Mouse (Mus musculus) urinary bladder, postnatal 10 days (tissue): ENCODE measurements at regions not wholly inside any gene's neighbourhood (a gene's known extent, or its start where the extent isn't known, plus 50 kb on each side); places are given as distances from the start of the nearest gene placed in this dataset.

Experiments
- DNase-seq: peaks from one replicate; pipeline ENCODE4 v3.0.0; 2022; ENCODE audit warnings: low spot score

GRCm38 (mm10) chr4:95105424-95105823, 53.4 kb upstream of the Jun start:
- DNase-seq, result no peak

- DNase-seq, result no peak
These were observed 54.1 kb upstream of the Jun start for GRCm38 (mm10) chr4:95105926-95106622.

GRCm38 (mm10) chr4:95106881-95107665, 55.1 kb upstream of the Jun start:
- DNase-seq, result no peak

GRCm38 (mm10) chr4:95108811-95109210, 56.8 kb upstream of the Jun start:
- no peak for DNase-seq

DNA sequence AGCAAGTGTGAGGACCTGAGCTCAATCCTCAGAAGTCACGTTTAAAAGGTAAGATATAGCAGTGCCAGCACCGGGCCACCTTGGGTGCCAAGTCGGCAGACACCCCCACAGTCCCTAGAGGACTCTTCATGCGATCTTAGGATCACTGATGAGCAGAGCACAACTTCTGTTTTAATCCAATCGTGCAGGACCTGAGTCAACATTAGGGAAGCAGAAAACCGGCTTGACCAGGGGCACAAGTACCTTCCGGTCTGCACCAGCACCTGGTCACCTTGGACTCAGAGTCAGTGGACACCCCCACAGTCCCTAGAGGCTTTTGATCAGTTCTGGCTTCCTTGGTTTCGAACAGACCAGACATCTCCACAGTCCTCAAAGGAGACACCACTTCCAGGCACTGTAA, 58.8 kb upstream of the Jun start:
- DNase-seq, result no peak

GRCm38 (mm10) chr4:95117158-95117681, 65.2 kb upstream of the Jun start:
- DNase-seq, result no peak

- no peak for DNase-seq
These were observed 68.9 kb upstream of the Jun start for GRCm38 (mm10) chr4:95120876-95121275.

DNA sequence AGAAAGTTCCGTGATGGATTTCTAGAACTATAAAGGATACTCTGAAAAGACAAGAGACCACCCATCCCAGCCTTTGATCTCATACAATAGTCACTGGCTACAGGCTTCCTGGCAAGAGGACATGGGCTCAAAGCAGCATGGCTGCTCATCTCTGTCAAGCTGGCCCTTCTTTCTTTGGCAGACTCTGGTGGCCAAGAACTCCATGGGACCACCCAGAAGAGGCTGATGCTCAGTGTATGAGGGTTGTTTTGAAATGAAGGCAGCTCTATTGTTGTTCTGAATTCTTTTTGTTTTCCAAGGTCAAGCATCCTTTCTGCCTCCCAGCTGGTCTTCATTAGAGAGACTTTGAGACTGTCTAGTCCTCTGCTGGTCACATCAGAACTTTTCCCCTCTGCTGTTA, 73.3 kb upstream of the Jun start:
- no peak for DNase-seq

DNA sequence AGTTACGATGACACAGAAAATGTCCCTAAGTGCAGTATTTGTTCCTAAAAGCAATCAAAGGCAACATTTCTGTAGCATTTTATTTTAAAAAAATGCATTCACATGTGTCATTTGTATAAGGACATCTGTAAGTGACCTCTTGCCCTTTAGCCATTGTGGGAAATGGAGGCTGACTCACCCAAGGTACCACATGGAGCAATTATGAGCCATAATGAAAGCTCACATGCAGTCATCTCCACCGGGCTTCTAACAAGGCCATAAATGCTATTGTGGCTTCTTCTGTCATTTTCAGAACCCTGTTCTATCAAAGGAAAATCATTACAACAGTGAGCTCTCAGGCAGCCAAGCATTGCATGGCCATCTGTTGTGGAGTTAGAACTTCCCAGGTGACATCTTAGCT, 75.9 kb upstream of the Jun start:
- DNase-seq, result no peak

GRCm38 (mm10) chr4:95133815-95134214, 81.8 kb upstream of the Jun start:
- no peak for DNase-seq

DNA sequence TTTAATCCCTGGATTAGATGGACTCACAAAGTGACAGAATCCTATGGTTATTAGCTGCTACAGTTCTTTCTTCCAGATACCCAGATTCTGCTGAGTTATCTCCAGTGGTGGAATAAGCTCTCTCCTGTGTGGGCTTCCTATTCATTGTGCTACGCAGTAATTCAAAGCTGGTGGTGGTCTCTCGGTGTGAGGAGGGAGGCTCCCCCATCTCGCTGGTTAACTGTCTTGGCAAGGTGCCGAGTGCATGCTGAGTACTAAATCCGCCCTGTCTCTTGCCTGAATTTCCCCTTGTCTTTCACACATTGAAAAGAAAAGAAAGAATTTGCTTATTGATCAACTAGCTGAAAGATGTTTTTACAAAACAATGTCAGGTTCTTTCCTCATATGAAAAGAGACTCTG, 82.6 kb upstream of the Jun start:
- no peak for DNase-seq

DNA sequence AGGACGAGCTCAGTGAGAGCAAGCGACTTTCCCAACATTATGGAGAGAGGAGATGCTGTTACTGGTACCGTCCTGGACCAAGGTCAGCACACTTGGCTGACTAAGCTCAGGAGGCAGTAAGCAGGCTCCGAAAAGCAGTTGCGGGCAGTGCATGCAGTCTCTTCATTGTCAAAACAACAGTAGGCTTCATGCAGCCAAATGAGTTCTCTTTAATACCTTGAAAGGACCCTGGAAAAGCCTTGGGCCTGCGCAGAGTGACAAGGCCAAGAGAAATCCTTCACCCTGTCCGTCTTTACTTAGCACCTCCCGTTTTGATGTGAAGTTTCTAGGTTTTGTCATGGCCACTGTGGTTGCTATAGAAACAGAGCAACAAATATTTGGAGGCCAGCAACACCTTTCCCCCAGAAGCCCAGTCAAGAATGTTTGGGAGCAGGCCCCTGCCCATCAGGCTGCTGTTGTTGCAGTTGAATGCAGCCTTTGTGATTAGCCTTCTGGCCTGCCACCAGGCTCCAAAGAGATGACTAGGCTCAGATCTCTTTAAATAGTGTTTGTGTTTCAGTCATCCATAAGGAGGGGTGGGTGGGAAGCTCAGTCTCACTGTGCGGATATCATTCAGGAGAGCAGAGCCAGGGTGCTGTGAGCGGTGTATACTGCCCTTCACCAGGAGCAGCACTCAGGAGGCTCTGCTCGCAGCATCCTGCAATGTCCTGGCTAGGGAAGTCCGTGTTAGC, 85.6 kb upstream of the Jun start:
- DNase-seq, result no peak

DNA sequence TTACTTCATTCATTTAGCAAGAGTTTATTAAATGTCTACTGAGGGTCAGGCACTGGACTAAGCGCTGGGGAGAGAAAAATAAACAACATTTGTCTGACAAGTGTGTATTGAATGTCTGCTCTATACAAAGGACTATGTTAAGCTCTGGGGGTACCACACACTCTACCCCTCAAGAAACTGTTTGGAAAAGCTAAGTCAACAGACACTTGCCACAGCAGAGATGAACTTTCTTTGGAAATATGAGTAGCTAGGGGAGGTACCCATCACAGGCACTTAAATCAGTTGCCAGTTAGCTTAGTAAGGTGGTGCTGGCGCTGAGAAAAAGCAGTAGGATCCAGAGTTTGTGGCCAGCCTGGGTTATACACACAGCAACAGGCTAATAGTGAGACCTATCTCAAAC, 86.7 kb upstream of the Jun start:
- no peak for DNase-seq

DNA sequence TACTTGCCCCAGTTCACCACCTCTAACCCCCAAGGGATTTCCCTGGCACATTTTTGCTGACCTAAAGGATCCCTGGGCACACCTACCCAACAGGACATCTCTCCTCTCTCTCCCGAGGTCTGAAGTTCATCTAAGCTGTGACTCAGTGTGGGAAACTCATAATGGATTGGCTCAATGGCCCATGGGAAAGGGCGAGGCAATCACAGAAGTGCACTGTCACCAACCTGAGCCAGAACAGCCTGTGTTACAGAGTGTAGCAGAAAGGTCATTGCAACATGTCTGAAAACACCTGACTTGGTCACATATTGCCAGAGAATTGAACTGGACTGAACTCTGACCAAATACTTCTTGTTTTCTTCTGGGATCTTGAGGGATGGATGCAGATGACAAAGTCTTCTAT, 89.2 kb upstream of the Jun start:
- DNase-seq, result no peak

DNA sequence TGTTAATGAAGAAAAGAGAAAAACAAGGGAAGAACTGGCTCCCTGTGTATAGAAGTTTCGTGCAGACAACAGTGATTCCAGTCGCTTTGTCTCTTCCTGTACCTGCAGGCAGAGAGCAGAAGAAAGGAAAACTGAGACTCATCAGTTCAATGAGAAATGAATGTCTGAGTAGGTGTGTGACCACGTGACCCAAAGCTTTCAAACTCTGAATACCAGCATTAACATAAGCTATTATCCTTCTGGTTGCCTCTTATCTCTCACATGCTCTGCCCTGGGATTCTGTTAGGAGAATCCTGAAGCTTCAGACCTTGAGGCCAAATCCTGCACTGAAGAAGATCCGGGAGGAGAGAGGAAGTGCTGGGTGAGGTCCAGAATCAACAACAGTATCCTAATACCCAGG, 91.1 kb upstream of the Jun start:
- no peak for DNase-seq

- DNase-seq, result no peak
These were observed 91.6 kb upstream of the Jun start for GRCm38 (mm10) chr4:95143668-95144067.

- no peak for DNase-seq
These were observed 92.4 kb upstream of the Jun start for GRCm38 (mm10) chr4:95144440-95144839.

- DNase-seq, result no peak
These were observed 94.2 kb upstream of the Jun start for GRCm38 (mm10) chr4:95146268-95146667.

- no peak for DNase-seq
These were observed 96.6 kb upstream of the Jun start for GRCm38 (mm10) chr4:95148665-95149064.

GRCm38 (mm10) chr4:95151678-95152077, 99.7 kb upstream of the Jun start:
- DNase-seq, result no peak

- no peak for DNase-seq
These were observed 100.6 kb upstream of the Jun start for GRCm38 (mm10) chr4:95152431-95153115.

GRCm38 (mm10) chr4:95153737-95154287, 101.8 kb upstream of the Jun start:
- DNase-seq, result no peak
